Mouse (Mus musculus) kidney, postnatal 14 days (tissue): Measurements from ENCODE around the gene Dclk3.
A peak's percentile ranks its signal among the peaks of the same experiment; 100 is the strongest.

Source experiments
- DNase-seq: peaks from one replicate; pipeline ENCODE4 v3.0.0; 2022; ENCODE audit warnings: mixed read lengths

The Dclk3 gene

DNA sequence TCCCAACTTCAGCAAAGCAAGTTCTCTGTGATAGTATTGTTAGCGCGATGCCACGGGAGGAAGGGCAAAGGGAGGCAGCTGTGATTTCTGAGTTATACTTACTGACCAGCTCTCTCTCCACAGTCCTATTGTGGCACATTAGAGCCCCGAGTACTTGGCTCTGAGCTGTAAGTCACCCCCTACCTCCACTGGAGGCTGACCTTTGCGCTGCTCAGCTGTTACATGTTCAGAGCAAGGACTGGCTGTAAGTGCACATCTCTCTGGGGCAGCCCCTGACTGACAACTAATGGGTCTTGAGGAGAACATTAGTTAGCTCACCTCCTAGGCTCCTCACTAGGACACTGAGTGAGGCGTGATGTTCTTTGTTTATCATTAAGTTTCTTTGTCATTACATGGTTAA, 1.6 kb downstream of the Dclk3 start:
- peak; percentile 69 for DNase-seq

DNA sequence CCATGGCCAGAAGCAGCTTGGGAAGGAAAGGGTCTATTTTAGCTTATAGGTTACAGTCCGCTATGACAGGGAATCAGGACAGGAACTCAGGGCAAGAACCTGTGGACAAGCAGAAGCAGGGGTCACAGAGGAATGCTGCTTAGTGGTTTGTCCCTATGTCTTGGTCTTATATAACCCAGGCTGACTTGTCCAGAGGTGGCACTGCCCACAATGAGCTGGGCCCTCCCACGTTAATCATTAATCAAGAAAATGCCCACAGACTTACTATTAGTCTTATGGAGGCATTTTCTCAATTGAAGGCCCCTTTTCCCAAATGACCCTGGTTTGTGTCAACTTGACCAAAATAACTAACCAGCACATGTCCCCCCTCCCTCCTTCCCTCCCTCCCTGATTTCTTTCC, 2.3 kb downstream of the Dclk3 start:
- peak; percentile 69 for DNase-seq

DNA sequence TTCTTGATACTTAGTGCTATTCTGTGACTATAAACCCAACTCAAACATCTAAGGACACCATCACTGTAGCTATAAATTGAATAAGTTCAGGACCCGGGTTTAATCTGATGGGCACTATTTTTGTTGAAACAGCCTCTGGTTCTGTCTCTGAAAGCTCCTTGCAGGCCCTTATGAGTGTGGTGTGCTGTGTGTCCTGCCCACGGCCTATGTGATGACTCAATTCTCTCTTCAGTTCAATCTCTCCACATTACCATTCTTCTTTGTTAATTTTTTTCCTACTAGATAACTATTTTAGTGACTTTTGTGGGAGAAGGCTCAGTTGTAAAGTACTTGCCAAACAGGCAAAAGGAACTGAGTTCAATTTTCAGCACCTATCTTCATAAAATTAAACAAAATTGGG, 7.3 kb downstream of the Dclk3 start:
- DNase-seq = no peak

DNA sequence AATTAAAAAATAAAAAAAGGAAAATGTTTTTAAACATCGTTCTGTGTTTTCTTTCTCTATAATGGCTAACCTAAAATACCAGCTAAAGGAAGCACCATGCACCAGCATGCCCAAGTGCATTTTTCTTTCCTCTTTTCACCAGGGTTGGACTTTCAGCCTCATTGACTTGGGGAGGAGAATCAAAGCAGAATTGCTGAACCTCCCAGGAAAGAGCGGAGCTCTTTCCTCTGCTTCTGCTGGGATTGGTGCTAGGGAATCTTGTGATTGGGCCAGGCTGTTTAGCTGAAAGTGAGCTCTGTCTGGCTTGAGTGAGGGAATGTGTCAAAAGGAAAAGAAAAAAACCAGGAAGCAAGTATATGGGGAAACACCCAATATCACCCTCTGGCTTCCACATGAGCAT, 10.1 kb downstream of the Dclk3 start:
- peak; percentile 49 for DNase-seq

DNA sequence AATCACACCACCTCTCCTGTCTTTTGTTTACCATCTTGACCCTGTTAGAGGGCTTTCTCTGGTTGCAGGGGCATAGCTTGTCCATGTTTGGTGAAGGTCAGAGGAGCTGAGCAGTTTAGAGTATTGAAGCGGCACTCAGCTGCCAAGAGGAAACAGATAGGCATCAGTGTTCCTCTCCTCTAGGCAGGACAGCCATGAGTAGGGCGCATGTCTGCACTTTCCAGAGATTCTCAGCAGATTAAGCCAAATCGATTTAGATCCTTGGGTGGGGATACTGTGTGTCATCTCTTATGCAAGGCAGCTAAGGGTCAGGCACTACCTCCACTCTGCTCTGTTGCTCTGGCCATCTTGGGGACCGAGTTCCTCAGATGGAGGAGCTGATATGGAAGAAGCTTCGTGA, 11.0 kb downstream of the Dclk3 start:
- DNase-seq = no peak

- peak; percentile 26 for DNase-seq
These were observed 12.0 kb downstream of the Dclk3 start for GRCm38 (mm10) chr9:111450853-111451404.

GRCm38 (mm10) chr9:111453895-111454294, 15.0 kb downstream of the Dclk3 start:
- no peak for DNase-seq

- no peak for DNase-seq
These were observed 18.5 kb downstream of the Dclk3 start for GRCm38 (mm10) chr9:111457176-111457935.

DNA sequence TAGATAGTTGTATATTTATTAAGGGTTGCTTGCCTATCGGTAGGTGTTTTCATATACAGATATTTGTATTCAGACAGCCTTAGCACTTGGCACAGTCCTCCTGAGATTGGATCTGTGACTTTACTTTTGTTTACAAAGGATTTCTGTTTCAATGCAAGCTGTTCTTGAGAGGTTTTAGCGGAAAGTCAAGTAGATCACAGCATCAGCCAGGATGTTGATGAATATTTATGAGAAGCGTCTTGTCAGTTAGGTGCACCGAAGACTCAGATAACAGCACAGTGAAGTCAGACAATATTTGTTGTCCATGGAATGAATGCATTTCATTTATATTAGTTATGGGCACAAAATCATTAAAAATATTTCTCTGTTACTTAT, 19.0 kb downstream of the Dclk3 start:
- no peak for DNase-seq

- DNase-seq = no peak
These were observed 20.6 kb downstream of the Dclk3 start for GRCm38 (mm10) chr9:111459466-111459865.

- peak; percentile 75 for DNase-seq
These were observed 21.4 kb downstream of the Dclk3 start for GRCm38 (mm10) chr9:111460201-111460814.

DNA sequence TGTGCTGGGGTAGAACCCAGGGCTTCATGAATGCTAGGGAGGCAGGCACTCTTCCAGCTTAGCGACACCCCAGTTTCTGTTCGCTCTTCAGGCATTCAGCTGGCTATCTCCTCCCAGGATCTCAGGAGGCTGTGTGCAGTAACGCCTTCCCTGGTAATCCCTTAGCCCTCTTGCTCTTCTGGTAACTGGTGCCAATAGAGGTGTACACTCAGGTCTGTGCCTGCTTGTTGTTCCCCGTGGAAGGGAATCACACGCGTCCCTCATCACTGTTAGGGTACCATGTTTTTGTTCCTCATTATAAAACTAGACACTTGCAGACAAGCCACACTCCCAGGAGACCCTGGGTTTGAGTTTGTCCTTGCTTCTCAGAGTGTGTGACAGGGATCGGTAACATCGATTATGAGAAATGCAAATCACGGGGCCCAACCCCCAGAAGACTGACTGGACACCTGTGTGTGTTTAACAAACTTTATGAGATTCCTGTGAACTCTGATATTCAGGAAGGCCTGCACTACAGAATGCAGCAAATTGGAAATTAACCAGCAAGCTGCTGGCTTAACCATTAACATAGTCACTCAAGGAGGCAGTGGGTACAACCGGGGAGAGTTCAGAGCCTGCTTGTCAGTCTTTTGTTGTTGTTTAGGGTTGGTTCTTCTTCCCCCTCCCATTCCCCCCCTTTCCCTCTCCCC, 22.7 kb downstream of the Dclk3 start:
- peak; percentile 77 for DNase-seq

DNA sequence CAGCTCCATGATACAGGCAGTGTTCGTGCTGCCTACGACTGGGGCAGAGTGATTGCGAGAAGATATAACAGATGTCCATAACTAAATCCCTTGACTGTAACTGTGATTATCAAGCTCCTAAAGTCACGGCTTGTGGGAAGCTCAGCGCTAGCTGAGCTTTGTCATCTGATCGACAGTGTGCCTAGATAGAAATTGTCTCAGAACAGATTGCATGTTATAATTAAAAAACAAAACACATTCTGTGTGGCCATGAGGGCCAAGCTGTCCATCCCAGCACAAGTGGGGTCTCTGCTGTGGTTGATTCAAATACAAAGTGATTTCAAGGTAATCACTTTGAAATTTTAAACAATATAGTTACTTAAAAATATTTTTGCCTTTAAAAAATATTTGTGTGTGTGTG, 26.8 kb downstream of the Dclk3 start:
- DNase-seq = no peak

- peak; percentile 81 for DNase-seq
These were observed 35.0 kb downstream of the Dclk3 start for GRCm38 (mm10) chr9:111473686-111474457.

DNA sequence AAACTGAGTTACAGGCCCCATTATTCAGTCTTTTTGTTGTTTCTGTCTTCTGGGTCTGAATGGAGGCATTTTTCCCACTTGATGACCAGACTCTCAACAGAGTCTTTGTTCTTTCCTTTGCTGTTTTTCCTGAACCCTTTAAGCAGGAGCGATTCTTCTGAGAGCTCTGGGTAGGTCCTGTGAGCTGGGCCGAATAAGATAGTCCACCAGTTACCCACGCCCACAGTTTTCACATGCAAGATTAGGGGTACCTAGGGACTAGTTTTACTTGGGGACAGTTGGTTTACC, 35.5 kb downstream of the Dclk3 start:
- no peak for DNase-seq

- no peak for DNase-seq
These were observed 36.4 kb downstream of the Dclk3 start for GRCm38 (mm10) chr9:111475281-111475680.

- DNase-seq = no peak
These were observed 37.1 kb downstream of the Dclk3 start for GRCm38 (mm10) chr9:111475973-111476372.

GRCm38 (mm10) chr9:111476479-111477016, 37.7 kb downstream of the Dclk3 start:
- no peak for DNase-seq

GRCm38 (mm10) chr9:111478853-111479490, 40.1 kb downstream of the Dclk3 start:
- DNase-seq = no peak

GRCm38 (mm10) chr9:111481011-111481410, 42.1 kb downstream of the Dclk3 start:
- no peak for DNase-seq

DNA sequence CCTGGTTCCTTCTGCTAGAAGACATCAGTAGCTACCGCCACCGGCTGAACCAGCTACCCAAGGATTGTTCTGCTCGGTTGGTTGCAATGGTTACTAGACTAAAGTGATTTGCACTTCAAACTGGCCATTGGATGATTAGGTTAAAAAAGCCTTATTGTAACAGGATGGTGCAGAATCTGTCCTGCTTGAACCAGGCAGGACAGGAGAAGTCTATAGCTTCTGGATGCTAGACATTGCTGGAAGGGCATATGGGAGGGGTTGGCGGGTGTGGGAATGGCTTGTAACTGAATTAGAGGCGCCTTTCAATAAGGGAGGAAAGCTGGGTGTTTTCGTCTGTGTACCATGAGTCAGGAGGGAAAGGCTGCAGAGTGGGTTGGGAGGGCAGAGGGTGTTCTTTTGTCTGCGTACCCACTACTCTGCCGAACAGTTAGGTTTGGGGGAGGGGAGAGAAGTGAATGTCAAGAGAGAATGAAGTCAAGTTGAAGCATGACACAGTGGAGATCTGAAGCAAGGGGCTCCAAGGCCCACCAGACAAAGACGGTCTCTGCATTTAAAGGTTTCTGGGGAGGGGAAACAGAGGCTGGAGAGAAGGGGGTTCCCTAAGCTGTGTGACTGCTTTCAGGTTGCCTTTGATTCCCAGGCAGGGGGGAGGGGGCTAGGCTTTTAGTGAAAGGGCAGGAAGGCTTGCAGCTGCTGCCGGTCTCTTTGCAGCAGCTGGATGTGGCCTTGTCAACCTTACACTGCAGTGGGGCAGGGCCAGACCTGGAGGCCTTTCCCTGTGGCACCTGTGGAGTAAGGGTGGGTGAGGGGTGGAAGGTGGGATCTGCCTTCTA, 48.0 kb downstream of the Dclk3 start:
- no peak for DNase-seq
